Mouse (Mus musculus) small intestine, adult 10 weeks (tissue): ENCODE data around the gene Fndc4. TPM values are rescaled to one million over a fixed set of nuclear protein-coding genes. Genes with fewer than 3 reads are reported as not detected.

Experiments used
- polyA plus RNA-seq: library from polyadenylated mRNA; stranded (reverse); fragments of 350-450 nt; fragmentation: Illumina TruSeq; extraction: RNeasy Lipid Tissue Mini Kit (QIAGEN cat#74804); gene quantifications from one replicate; pipeline ENCODE4 v1.2.3, GENCODE M21; 2014; ENCODE audit warnings: low replicate concordance

The Fndc4 gene
- 0.93 TPM for polyA plus RNA-seq

DNA sequence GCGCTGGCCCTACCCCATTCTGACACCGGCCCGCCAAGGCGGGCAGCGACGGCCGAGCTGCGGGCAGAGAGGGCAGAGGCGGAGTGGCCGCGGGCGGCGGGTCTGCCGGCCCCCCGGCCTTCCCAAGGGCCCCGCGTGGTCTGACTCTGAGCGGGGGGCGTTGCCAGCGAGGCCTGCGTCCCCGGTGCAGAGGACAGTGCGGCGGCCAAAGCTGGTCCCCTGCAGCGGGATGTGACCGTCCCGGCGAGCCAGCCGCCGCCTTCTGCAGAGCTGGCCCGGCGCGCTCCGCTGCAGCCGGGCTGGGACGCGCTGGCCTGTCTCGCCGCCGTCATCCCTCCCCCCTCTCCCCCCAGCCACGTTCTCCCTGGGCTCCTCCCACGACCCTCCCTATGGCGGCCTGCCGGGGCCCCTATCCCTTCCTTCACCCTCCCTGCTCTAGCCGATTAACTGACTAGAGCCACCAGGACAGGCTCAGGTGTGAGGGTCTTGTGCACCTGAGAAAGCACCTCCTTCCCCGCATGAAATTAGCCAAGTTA lies at the start of gene Fndc4:
Fndc4 (minus strand) TSS at position 475 of the 536 bp plus-strand sequence.

DNA sequence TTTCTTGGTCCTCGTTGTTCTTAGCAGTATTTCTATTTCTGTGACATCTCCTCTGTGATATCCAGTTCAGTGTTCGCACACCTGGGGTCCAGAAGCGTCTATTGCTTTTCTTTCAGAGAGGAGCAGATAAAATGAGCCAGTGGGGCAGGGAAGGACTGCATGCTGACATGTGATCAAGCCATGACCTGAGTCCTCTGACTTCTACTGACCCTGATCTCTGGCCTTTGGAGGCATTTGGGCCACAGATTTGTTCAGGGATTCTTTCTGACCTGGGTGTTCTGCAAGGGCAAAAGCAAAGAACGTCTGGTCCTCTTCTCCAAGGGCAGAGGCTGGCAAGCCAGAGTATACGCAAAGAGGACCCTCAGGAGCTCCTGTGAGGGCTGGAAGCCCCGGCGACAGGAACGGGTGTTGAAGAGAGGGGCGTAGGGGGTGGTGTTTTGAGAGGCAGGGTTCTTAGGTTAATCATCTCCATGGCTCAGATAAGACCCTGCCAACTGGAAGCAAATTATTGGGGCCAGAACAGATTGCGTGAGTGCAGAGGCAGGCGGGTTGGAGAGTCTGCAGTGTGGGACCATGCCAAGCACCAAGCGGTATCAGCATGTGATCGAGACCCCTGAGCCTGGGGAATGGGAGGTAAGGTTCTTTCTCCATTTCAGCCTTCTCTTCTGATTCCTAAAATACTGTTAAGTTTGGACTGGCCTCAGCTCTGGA lies 1.3 kb upstream of the Fndc4 start, which contains the start of gene Gckr:
Gckr (plus strand) TSS at position 397 of the 711 bp plus-strand sequence.

DNA sequence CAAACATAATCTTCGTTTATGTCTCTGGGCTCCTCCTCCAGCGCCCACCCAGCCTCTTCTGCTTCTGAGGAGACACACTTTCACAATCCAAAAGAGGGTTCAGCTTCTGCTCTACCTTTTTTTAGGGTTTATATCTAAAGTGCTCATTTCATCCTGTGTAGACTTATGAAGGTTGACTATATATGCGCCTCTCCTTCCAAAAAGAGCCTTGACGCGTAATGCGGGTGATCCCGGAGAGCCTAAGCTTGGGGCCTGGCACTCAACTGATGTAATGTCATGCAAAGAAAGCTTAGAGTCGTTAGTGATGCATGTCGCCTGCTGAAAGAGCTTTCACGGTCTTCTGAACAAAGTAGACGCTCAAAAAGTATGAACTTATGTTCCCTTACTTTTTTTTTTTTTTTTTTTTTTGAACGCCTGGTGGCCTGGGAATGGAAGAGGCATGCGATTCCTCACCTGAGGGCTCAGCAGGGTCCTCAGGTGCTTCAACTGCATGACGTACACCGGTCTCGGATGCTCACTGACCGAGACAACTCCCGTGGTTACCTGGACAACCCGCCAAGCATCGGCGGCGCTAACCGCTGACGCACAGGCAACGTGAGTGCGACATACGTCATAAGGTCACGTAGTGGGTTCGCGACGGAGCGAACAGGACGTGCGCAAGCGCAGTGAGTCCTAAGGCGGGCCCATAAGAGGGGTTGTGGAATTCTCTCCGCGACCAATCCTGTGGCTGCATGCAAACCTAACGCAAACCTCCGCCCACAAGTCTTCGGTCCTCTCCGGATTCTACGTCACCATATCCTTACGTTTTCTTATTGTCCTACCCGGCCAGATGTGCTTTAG lies 5.1 kb downstream of the Fndc4 start, which contains the start of gene Ift172:
Ift172 (minus strand) TSS at position 596 of the 840 bp plus-strand sequence.

DNA sequence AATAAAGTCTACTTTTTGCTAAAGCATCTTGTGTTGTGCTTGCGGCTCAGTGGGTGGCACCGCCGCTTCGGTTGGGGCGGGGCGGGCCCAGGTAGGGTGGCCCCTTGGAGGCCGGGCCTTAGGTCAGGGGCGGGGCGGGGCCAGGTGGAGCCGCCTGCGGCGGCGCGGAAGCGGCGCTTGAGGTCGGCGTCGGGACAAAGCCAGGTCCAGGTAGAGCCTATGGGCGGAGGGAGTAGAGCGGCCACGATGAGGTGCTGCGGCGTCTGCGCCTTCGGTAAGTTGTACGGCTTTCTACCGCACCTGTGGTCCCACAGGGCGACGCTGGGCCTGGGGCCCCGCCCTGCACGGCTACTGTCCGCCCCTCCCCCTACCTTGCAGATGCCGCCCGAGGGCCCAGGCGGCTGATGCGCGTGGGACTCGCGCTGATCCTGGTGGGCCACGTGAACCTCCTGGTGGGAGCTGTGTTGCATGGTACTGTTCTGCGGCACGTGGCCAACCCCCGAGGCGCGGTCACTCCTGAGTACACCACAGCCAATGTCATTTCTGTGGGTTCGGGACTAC lies 44.3 kb downstream of the Fndc4 start, which contains the start of gene Krtcap3:
Krtcap3 (plus strand) TSS at position 151 of the 561 bp plus-strand sequence.

Other genes starting within 250 kb of the Fndc4 start
- 41.8 TPM for gene Atraid, start 247.8 kb downstream of the Fndc4 start, polyA plus RNA-seq
- 3.5 TPM for gene Slc5a6, start 247.2 kb downstream of the Fndc4 start, polyA plus RNA-seq
- 0.33 TPM for gene Cad, start 241.3 kb downstream of the Fndc4 start, polyA plus RNA-seq
- gene Dnajc5g, start 189.8 kb downstream of the Fndc4 start, polyA plus RNA-seq: not detected
- gene Slc30a3, start 187.8 kb downstream of the Fndc4 start, polyA plus RNA-seq: not detected
- gene Trim54, start 179.4 kb downstream of the Fndc4 start, polyA plus RNA-seq: not detected
- gene Ucn, start 157.3 kb downstream of the Fndc4 start, polyA plus RNA-seq: not detected
- 10.0 TPM for gene Mpv17, start 141.8 kb downstream of the Fndc4 start, polyA plus RNA-seq
- gene Gm29609, start 116.2 kb downstream of the Fndc4 start, polyA plus RNA-seq: 0.22 TPM
- gene Gtf3c2, start 115.9 kb downstream of the Fndc4 start, polyA plus RNA-seq: 49.3 TPM
- gene Snx17, start 102.9 kb downstream of the Fndc4 start, polyA plus RNA-seq: 37.9 TPM
- gene Eif2b4, start 102.7 kb downstream of the Fndc4 start, polyA plus RNA-seq: 0.89 TPM
- 0.85 TPM for gene Zfp513, start 93.8 kb downstream of the Fndc4 start, polyA plus RNA-seq
- 14.1 TPM for gene Ppm1g, start 75.4 kb downstream of the Fndc4 start, polyA plus RNA-seq
- gene Nrbp1, start 55.2 kb downstream of the Fndc4 start, polyA plus RNA-seq: 91.8 TPM
- not detected for gene Gm9970, start 54.8 kb downstream of the Fndc4 start, polyA plus RNA-seq
- gene Krtcap3, start 44.4 kb downstream of the Fndc4 start, polyA plus RNA-seq: 1.6 TPM
- gene Ift172, start 5.0 kb downstream of the Fndc4 start, polyA plus RNA-seq: 3.9 TPM
- 0.11 TPM for gene Gckr, start 1.4 kb upstream of the Fndc4 start, polyA plus RNA-seq
- gene Zfp512, start 156.4 kb upstream of the Fndc4 start, polyA plus RNA-seq: 14.9 TPM
- not detected for gene 4930548H24Rik, start 189.7 kb upstream of the Fndc4 start, polyA plus RNA-seq
- gene Gpn1, start 198.7 kb upstream of the Fndc4 start, polyA plus RNA-seq: 10.0 TPM
- 42.0 TPM for gene Slc4a1ap, start 230.9 kb upstream of the Fndc4 start, polyA plus RNA-seq
- gene Supt7l, start 231.7 kb upstream of the Fndc4 start, polyA plus RNA-seq: 8.6 TPM